Mouse (Mus musculus) frontal cortex, postnatal 10 days (tissue): ENCODE data around the gene Atn1.
A peak's percentile ranks its signal among the peaks of the same experiment; 100 is the strongest.

Experiments used
- DNase-seq, 2 experiments: peaks; one replicate each; pipeline ENCODE4 v3.0.0; 2022; ENCODE audit warnings: low spot score in 2 of 2, mixed read lengths in 1 of 2

Atn1 gene

GRCm38 (mm10) chr6:124740888-124741761 is 15.2 kb downstream of the Atn1 start, which contains the start of gene Grcc10:
Gene Grcc10 (minus strand): TSS chr6:124741374.
- peak; percentile 89 to 93 for DNase-seq

DNA sequence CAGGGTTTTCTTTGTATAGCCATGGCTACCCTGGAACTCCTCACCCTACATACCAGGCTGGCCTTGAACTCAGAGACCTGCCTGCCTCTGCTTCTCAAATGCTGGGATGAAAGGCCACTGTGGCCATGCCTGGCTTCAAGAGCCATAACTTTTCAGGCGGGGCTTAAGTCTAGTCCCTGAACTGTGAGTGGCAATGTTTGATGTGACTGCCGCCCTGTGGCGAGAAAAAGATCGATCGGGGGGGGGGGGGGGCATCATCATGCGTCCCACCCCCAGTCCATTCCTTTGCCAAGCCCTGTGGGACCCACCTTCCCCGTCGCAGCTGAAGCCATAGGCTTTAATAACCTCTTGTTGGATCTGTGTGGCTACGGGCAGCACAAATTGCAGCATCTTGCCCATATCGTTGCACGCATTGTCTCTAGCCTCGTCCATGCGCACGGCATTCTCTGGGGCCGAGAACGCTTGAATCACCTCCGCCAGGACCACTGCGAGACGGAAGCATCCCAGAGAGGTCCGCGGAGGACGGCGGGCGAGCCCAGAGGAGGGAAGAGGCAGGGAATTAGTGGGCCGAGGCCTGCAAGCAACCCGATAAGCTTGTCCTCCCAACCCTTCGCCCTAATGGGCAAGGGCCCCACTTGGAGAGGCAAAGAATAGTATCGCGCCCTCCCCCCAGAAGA is 16.0 kb downstream of the Atn1 start:
- DNase-seq, result no peak

- DNase-seq, result no peak
Observed at GRCm38 (mm10) chr6:124739231-124739796, 17.0 kb downstream of the Atn1 start.

DNA sequence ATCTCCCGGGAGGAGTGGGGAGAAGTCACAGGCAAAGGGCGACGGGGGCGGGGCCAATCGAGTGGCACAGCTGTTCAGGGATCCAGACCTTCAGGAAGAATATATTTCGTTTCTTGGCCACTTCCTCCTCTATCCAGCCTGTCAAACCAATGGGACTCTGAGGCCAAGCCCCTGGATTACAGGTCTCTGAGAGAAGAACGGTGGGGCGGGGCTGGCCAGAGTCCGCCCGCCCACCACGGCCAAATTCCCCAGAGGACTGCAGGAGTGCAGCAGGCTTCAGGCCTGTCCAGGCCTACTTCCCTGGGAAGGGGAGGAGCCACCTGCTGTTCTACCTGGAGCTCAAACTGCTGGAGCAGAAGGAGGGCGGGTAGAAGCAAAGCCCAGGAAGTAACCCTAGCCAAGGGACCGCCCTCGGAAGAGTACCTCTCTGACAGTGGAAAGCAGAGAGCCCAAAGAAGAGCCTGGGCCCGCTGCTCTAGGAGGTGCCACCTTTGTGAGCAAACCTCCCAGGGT is 17.8 kb downstream of the Atn1 start, which contains the start of gene Ptpn6:
Ptpn6 (minus strand) TSS at position 204 of the 513 bp plus-strand sequence.
- no peak for DNase-seq

DNA sequence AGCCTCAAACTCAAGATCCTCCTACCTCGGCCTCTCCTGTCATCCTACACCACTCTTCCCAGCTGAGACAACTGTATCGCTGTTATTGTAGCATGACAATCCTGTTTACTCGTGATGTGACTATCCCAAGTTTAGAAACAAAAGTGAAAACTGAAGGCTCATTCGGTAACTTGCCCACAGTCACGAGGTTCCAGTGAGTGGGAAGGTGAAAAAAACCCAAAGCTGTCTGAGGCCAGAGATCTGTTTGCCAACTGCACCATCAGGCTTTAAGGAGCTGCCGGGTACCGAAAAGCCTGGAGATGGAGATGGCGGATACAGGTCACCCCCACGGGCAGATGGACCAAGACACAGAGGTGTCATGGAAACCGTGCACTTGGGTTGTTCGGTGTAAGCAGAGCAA is 19.3 kb downstream of the Atn1 start:
- no peak for DNase-seq

- no peak for DNase-seq
Observed at GRCm38 (mm10) chr6:124734417-124734816, 21.9 kb downstream of the Atn1 start.

DNA sequence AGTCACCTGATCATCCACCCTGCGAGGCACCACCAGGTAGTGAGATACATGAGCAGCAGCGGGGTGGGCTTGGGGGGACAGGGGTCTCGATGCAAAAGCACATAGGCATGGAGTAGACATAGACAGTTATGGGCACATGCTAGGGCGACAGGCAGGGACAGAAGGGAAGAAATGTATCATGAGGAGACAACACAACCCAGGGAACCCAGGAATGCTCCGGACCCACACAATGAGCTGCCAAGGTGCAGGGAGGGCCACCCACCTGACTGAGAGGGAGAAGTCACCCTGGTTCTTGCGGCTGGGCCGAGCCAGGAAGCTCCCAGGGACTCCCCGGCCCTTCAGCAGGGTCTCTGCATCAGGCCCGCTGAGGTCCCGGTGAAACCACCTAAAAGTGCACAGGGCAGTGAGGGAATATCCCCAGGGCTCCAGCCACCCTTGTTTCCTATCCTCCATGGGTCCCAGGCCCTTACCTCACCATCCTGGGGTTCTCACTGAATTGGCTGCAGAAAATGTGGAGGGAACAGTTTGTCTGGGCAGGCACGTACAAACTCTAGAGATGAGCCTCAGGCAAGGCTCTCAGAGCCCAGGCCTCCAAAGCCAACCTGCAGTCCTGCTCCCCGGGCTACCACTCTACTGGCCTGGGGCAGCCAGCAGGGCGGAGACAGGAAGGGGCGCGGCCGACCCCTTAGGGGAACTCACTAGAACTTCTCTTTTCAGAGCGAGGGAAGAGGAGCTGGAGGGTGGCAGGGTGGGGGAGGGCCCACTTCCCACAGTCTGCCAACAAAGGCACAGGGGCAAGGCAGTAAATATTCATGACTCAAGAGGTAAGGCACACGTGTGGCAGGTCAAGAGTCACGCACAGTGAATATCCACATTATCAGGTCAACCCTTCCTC is 23.6 kb downstream of the Atn1 start:
- no peak for DNase-seq

DNA sequence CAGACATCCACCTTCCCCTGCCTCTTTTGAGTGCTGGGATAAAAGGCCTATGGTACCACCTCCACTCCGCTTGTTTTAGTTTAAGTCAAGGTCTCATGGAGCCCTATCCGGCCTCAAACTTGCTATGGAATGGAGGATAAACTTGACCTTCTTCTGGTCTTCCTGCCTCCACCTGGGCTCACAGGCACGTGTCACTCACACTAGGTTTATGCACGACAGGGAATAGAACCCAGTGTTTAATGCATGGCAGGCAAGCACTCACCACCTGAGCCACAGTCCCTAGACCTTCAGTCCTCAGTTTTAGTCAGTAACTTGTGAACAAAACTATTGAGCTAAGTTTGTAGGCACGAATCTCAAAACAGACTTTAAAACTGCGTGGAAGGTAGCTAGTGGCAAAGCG is 25.3 kb downstream of the Atn1 start:
- no peak for DNase-seq

- DNase-seq, result no peak
Observed at GRCm38 (mm10) chr6:124729850-124730705, 26.2 kb downstream of the Atn1 start.

- DNase-seq, result no peak
Observed at GRCm38 (mm10) chr6:124728621-124729020, 27.7 kb downstream of the Atn1 start.

- DNase-seq, result no peak
Observed at GRCm38 (mm10) chr6:124724472-124724871, 31.9 kb downstream of the Atn1 start.

DNA sequence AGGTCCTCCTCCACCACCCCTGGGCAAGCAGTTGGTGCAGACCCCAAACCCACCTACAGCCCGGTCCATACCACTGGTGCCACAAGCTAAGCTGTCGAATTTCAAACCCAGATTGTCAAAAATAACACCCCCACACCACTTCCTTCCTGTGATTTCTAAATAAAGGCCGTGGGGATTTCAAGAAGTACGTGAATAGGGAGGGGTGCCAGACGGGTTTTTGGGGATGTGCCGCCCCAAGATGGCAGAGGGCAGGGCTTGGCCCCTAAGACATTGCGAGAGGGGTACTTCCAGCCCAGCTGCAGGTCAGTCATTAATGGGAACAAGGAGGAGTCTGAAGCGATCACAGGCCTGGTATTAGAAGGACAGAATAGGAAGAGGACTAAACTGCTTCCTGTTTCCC is 32.8 kb downstream of the Atn1 start:
- no peak for DNase-seq

GRCm38 (mm10) chr6:124722876-124723473 is 33.3 kb downstream of the Atn1 start:
- DNase-seq, result no peak

DNA sequence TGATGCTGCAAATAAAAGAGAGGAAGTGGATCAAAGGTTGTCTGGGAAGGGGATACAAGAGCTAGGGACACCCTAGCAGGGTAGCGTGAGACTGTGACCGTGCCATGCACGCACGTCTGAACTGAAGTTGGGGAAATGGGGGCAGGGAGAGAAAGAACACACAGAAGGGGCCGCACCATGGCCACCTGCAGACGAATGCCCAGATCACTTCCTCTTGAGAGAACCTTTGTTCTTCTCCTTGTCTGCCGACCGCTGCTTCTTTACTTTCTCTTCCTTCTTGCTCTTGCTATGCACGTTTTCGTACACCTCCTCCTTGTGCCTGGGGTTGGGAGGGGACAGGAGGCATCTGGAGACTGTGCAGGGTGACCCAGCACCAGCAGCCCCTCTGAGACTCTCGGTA is 35.4 kb downstream of the Atn1 start:
- DNase-seq, result no peak

- no peak for DNase-seq
Observed at GRCm38 (mm10) chr6:124719354-124719978, 36.9 kb downstream of the Atn1 start.

DNA sequence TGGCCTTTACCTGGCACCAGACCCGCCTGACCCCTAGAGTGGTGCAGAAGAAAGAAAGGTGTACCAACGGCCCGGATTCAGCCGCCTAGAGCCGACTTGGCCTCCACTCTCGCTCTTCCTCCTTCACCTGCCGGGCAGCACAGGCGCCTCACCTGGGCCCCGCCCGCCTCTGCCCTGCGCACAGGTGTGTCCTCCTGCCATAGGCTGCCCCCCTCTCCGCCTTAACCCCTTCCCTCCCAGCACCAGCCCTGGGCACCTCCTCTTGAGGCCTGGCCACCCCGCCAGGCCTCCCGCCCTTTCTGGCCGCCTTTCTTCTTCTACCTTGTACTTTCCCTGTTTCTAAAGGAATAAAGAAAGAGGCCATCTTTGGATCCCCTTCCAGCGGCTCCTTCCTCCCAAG is 37.6 kb downstream of the Atn1 start:
- no peak for DNase-seq

GRCm38 (mm10) chr6:124717968-124718367 is 38.4 kb downstream of the Atn1 start:
- no peak for DNase-seq

GRCm38 (mm10) chr6:124716864-124717490 is 39.3 kb downstream of the Atn1 start:
- DNase-seq, result no peak

- no peak for DNase-seq
Observed at GRCm38 (mm10) chr6:124712918-124713317, 43.4 kb downstream of the Atn1 start.
